ENCODE assay signal across 23 mouse cellular contexts in the genomic region with DNA sequence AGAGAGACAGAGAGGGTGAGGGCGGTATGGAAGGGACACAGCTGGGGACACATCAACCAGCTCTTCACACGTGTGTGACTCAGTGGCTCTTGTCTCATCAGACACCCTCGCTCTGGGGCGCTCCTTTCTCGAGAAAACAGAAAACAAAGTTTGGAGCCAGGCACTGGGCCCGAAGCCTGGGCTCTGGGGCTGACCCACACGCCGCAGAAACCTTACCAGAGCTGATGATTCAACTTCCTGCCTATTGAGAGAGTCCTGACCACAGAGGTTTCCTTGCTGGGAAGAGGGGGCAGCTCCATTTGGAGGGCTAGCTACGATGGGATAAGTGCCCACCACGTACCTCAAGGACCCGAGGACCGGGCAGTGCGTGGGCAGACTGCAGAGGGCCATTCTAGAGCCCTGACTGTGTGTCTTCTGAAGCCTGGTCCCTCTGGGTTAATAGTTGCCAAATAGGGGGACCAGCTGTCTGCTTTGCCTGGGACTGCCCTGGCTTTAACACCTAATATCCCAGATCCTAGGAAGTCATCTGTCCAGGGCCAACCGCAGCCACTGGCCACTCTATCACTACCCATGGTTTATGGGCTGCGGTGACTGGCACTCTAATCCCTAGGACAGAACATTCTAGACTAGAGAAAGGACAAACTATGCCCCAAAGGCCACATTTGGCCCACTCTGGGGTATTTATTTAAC. TPM values are rescaled to one million over a fixed set of nuclear protein-coding genes. Genes with fewer than 3 reads are reported as not detected.
A peak's percentile ranks its signal among the peaks of the same experiment; 100 is the strongest.
DNase-seq lines count a peak whose midpoint lies in the region; ATAC-seq and TF ChIP-seq lines count a peak whose summit lies in the region.
"Had no signal": no experiment of that assay in that cellular context is flagged by ENCODE, and none has a peak within 500 bp of the region (broad histone marks: within the 10 kb centered on the region; RNA-seq: fewer than 3 reads in every experiment).

No protein-coding gene starts in this region.

- no peak overlapping the region for H3K9ac ChIP-seq in forebrain, postnatal 0 days
- H3K9ac ChIP-seq: kidney, embryonic 15.5 days; limb, embryonic 15.5 days; liver, embryonic 15.5 days had no signal

- H3K4me3 ChIP-seq in gastrocnemius, adult 2 months: no peak overlapping the region
- H3K4me3 ChIP-seq in bone marrow macrophage, adult 2 months (ENCODE audit: insufficient read depth, low read length): no peak overlapping the region
- peak overlapping the region; percentile 84 for H3K4me3 ChIP-seq in megakaryocyte, embryonic 14.5 days (replicated peaks)
- no peak overlapping the region for H3K4me3 ChIP-seq in forebrain, postnatal 0 days (ENCODE audit: low read depth, low read length)
- H3K4me3 ChIP-seq: forebrain, embryonic 10.5 days; hindbrain, embryonic 10.5 days; kidney, embryonic 15.5 days; limb, embryonic 15.5 days; liver, embryonic 15.5 days; midbrain, embryonic 10.5 days had no signal

- H3K27ac ChIP-seq in gastrocnemius, adult 2 months: peak overlapping the region; percentile 60
- peak overlapping the region; percentile 36 for H3K27ac ChIP-seq in bone marrow macrophage, adult 2 months (ENCODE audit: insufficient read depth, low read depth, low read length)
- H3K27ac ChIP-seq in forebrain, postnatal 0 days (ENCODE audit: low read depth, low read length): no peak overlapping the region
- H3K27ac ChIP-seq: forebrain, embryonic 10.5 days; hindbrain, embryonic 10.5 days; hindbrain, postnatal 0 days; kidney, embryonic 15.5 days; limb, embryonic 15.5 days; liver, embryonic 15.5 days; midbrain, embryonic 10.5 days had no signal

- no peak overlapping the region for H3K4me2 ChIP-seq in forebrain, postnatal 0 days (ENCODE audit: low read depth)
- H3K4me2 ChIP-seq: kidney, embryonic 15.5 days; limb, embryonic 15.5 days; liver, embryonic 15.5 days had no signal

- no peak for TF ChIP-seq CTCF in gastrocnemius, adult 2 months (IDR thresholded peaks at IDR 0.05)
- TF ChIP-seq CTCF in bone marrow macrophage, adult 2 months (IDR thresholded peaks at IDR 0.05; ENCODE audit: low read depth, low read length): no peak
- no peak for TF ChIP-seq CTCF in forebrain, postnatal 0 days (IDR thresholded peaks at IDR 0.05; ENCODE audit: low read depth)

- no peak for TF ChIP-seq POLR2A in bone marrow macrophage, adult 2 months (IDR thresholded peaks at IDR 0.05; ENCODE audit: borderline replicate concordance, low read depth, low read length)

- H3K36me3 ChIP-seq in megakaryocyte, embryonic 14.5 days (replicated peaks; ENCODE audit: low read length): no peaks in the 10 kb centered on the region
- H3K36me3 ChIP-seq in forebrain, postnatal 0 days (ENCODE audit: insufficient read depth): no peaks in the 10 kb centered on the region
- H3K36me3 ChIP-seq: forebrain, embryonic 10.5 days; hindbrain, embryonic 10.5 days; kidney, embryonic 15.5 days; limb, embryonic 15.5 days; liver, embryonic 15.5 days; midbrain, embryonic 10.5 days had no signal

- peaks cover 55% of the 10 kb centered on the region for H3K27me3 ChIP-seq in megakaryocyte, embryonic 14.5 days (replicated peaks)
- no peaks in the 10 kb centered on the region for H3K27me3 ChIP-seq in forebrain, postnatal 0 days (ENCODE audit: insufficient read depth, low read length)
- H3K27me3 ChIP-seq: kidney, embryonic 15.5 days; limb, embryonic 15.5 days; liver, embryonic 15.5 days had no signal

- peak; percentile 41 for DNase-seq in gastrocnemius, adult 2 months
- no peak for DNase-seq in gastrocnemius, adult 8-10 months (ENCODE audit: low spot score in 2 of 2)
- DNase-seq in 416B (ENCODE audit: low read depth): peak; percentile 95
- no peak for DNase-seq in urinary bladder, adult 2 months (ENCODE audit: low spot score)
- no peak for DNase-seq in forebrain, postnatal 0 days
- no peak for DNase-seq in cerebellum, postnatal 10 days
- DNase-seq: adrenal gland, adult 8-10 months; cerebellum, adult 11 months; cerebellum, postnatal 14 days; embryo, embryonic 11 days; gastrocnemius, postnatal 25 days; lung, postnatal 14 days; thymus, postnatal 25 days had no signal

- peaks cover 36% of the 10 kb centered on the region for H3K4me1 ChIP-seq in bone marrow macrophage, adult 2 months (ENCODE audit: control insufficient read depth, insufficient read depth, low read length)
- H3K4me1 ChIP-seq in megakaryocyte, embryonic 14.5 days: peaks cover 47% of the 10 kb centered on the region
- H3K4me1 ChIP-seq in forebrain, postnatal 0 days (ENCODE audit: insufficient read depth): no peaks in the 10 kb centered on the region
- H3K4me1 ChIP-seq: forebrain, embryonic 10.5 days; hindbrain, embryonic 10.5 days; kidney, embryonic 15.5 days; midbrain, embryonic 10.5 days had no signal

- 90% methylated on average over 15 of the region's 15 CpGs for WGBS in forebrain, postnatal 0 days

- no peak for ATAC-seq in forebrain, postnatal 0 days
- ATAC-seq: hindbrain, postnatal 0 days; intestine, postnatal 0 days had no signal

- intact Hi-C loops in gastrocnemius, adult 2 months (cut with DNase I): no loop called here

- H3K9me3 ChIP-seq in megakaryocyte, embryonic 14.5 days: peaks cover 16% of the 10 kb centered on the region
- no peaks in the 10 kb centered on the region for H3K9me3 ChIP-seq in forebrain, postnatal 0 days (ENCODE audit: low read length)
- H3K9me3 ChIP-seq: kidney, embryonic 15.5 days; limb, embryonic 15.5 days; liver, embryonic 15.5 days had no signal

RNA-seq across cellular contexts. Expression of a gene that starts 23.7 kb away (rescaled TPM):
- total RNA-seq in gastrocnemius, adult 2 months (2021): 1 to 10 TPM; 7.8 to 7.9 TPM
- 10 to 100 TPM in 1 of 4 experiments, 1 to 10 TPM in 3; 4.4 to 10.0 (median 9.1) TPM for total RNA-seq in gastrocnemius, adult 8-10 months (2022)
- polyA plus RNA-seq in bone marrow macrophage, adult 2 months (2012; ENCODE audit: insufficient read depth, insufficient read length, missing spikeins): 13.4 and 14.6 TPM in 2 replicates
- 0.26 and 3.6 TPM in 2 replicates for polyA plus RNA-seq in megakaryocyte, embryonic 14.5 days (2012; ENCODE audit: insufficient read depth, low replicate concordance)
- polyA plus RNA-seq in urinary bladder, adult 2 months (2012; rRNA removed): 10.6 and 16.1 TPM in 2 replicates
- 1.9 and 3.3 TPM in 2 replicates for total RNA-seq in forebrain, postnatal 0 days (2014; rRNA removed)
- polyA plus RNA-seq in forebrain, postnatal 0 days (2015; fragmentation: Nextera tagmentation; extraction: Ambion mirVana): 0.34 and 0.56 TPM in 2 replicates

Comparison
In these comparisons a context has a peak if more than half of its experiments do, and no peak if none do; other contexts are left out.
1. DNase-seq: peak in gastrocnemius, adult 2 months (single experiment) and 416B (single experiment); none in gastrocnemius, adult 8-10 months (0 of 2), urinary bladder, adult 2 months (single experiment), forebrain, postnatal 0 days (single experiment) and cerebellum, postnatal 10 days (0 of 2).